Mouse (Mus musculus) heart, adult 11 months (tissue): ENCODE data around the gene Adora1.

Experiments used
- DNase-seq: peaks from one replicate; pipeline ENCODE4 v3.0.0; 2022

The Adora1 gene

DNA sequence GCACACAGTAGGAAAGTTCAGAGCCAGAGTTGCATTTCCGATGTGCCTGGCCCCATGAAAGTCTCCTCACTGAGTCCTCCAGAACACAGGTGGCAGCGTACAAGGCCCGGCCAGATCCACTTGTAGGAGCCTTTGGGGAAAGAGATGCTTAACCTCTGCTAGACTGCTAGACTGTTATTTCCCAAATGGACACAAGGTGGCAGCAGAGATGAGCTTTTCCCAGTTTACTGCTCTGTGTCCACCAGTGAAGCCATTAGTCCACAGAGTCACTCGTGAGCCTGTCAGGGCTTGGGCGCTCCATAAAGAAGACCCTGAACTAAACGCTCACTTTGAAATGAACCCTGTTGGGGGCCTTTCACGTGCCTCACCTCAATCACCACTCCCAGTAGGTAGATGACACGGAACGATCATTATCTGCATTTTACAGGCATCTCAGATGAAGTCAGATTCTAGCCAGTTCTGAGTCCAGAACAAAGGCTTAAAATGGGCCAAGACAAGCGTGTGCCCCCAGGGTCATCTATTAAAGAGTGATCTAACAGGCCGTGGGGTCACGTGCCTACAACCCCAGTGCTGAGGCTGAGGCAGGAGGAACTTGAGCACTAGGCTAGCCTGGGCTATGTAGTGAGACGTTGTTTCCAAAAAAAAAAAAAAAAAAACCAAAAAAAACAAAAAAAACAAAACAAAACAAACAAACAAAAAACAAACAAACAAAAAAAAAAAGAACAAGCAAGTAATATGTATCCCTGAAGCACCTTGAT is 83.4 kb downstream of the Adora1 start:
- peak; percentile 94 for DNase-seq

DNA sequence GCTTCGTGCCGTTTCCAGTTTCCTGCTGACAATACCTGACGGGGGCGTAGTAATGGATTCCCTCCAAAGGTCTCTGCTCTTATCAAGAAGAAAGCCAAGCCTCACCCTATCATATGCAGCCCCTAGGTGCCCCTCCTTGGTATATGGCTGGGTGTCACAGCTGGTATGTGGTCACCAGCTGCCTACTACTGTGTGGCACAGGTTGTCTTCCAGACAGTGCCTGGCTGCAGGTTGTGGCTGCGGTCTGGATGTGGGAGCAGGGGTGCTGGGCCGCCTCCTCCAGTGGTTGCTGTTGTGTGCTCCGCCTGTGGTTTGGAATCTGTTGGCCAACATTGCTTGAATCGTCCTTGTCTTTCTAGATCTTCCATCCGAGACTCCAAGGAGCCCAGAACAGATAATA is 84.5 kb downstream of the Adora1 start:
- DNase-seq: peak; percentile 73

DNA sequence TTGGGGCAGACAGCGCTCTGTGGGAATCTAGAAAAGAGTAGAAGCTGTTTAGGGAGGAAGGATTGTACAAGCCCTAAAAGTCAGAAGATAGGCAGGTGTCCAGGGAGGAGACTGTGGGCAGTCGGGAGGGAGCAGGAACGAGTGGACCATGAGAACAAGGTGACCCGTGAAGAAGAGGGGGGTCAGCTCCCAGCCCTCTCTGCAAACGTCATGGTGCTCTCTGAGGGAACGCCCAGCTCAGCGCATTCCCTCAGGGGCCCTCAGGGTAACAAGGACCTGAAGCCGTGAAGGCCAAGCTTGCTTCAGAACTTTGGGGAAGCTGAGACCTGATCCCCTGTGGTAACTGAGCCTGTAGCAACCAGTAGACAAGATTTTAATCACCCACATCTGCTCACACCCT is 85.2 kb downstream of the Adora1 start:
- peak; percentile 87 for DNase-seq
